Mouse (Mus musculus): ENCODE data around the gene Wdr26.

The Wdr26 gene

DNA sequence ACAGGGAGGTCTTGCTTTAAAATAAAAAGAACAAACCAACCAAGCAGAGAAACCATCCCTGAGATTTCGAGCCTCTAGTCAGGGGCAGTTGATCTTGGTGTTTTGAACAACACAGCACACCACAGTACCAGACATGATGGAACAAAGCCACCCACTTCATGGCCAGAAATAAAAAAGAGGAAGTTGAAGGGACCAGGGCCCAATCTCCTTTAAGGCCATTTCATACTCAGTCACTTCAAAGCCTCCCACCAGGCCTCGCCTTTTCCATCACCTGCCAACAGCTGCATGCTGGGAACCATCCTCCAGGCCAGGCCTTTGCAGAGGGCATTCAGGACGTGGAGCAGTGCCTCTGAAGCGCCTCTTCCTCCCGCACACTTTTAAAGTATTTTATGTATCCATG, 25.5 kb upstream of the Wdr26 start:
- DNase-seq (ENCODE audit: low spot score): no peak

- DNase-seq (ENCODE audit: low spot score): peak; percentile 53
These were observed 22.7 kb upstream of the Wdr26 start for GRCm38 (mm10) chr1:181234326-181235035.

GRCm38 (mm10) chr1:181233734-181234133, 21.9 kb upstream of the Wdr26 start:
- no peak for DNase-seq (ENCODE audit: low spot score)

DNA sequence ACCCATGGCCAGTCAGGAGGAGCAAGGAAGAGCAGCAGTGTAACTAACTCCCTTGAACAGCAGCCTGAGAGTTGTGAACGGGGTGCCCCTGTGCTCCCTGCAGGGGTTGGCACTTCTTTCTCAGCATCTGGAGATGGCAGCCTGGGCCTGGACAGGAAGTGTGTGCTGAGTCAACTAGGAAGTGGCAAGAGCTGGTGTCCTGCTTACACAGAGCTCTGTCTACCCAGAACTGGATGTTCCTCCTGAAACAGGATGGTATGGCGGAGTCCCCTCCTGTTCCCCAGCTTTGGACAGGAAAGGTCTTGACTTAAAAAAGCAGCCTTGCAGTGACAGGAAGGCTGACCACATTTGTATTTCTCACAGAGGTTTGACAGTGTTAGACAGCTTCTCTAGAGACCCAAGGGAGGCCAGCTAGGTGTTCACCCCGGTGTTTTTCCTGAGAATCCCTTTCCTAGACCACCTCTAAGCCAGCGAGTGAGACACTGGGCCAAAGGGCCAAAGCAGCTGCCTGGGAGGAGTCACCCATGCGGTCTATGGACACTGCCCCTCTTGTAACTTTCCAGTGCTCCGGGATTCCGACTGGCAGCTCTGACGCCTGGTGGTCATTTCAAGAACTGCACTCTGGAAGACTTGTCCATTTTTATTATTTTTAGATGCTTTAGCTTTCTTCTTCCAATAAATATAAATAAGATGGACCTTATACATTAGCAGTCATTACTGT, 20.7 kb upstream of the Wdr26 start:
- DNase-seq (ENCODE audit: low spot score): peak; percentile 82

DNA sequence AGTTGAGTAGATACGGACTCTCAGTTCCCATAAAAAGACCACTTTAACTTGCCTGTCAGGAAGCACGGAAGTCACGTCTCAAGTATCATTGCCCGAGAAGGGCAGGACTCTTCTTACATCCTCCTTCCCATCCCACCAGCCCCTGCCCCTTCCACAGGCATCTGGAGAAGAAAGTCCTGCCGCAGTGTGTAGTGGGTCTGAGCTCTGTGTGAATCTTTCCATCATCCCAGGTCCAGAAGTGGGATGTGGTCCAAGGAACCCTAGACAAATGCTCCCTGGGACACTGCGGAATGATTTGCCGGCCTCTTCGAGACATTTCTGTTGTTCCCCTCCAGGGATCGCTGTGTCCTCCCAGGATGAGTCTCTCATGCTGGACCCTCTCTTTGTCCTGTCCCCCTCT, 20.0 kb upstream of the Wdr26 start:
- DNase-seq (ENCODE audit: low spot score): no peak

GRCm38 (mm10) chr1:181231262-181231661, 19.5 kb upstream of the Wdr26 start:
- DNase-seq (ENCODE audit: low spot score): no peak

DNA sequence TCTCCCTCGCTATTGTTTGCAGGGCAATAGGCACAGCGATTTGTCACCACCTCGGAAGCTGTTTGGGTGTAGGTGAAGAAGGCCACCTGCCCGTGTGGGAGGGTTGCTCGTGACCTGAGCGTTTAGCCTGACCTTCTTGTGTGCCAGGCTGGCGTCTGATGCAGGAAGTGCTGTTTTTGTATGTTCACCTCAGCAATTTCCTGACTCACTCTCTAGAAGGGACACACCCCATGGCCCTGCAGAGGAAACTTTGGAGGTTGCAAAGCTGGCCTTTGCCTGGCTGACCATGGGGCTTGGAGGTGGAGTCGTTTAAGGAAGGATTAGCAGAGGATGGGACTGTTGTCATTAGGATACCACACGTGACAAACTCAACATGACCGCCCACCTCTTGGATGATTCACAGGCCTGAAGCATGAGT, 18.9 kb upstream of the Wdr26 start:
- DNase-seq (ENCODE audit: low spot score): no peak

GRCm38 (mm10) chr1:181229046-181229445, 17.2 kb upstream of the Wdr26 start:
- no peak for DNase-seq (ENCODE audit: low spot score)

- no peak for DNase-seq (ENCODE audit: low spot score)
These were observed 16.8 kb upstream of the Wdr26 start for GRCm38 (mm10) chr1:181228591-181228990.

DNA sequence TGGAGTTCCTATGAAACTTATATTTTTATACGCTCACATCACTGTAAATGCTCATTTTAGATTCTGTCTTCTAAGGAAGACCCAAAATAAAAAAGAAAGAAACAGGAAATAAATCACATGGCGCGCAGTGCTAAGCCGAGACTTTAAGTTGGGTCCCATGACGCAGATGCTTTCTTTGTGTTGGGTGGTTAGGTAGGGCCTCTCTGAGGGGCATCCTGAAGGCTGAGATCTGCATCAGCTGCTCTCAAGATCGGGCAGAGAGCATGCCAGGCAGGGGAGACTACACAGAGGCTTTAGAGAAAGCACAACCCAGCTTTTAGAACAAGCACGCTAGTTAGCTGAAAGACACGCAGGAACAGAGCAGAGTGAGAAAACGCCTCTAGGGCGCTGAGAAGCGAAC, 16.0 kb upstream of the Wdr26 start:
- no peak for DNase-seq (ENCODE audit: low spot score)

DNA sequence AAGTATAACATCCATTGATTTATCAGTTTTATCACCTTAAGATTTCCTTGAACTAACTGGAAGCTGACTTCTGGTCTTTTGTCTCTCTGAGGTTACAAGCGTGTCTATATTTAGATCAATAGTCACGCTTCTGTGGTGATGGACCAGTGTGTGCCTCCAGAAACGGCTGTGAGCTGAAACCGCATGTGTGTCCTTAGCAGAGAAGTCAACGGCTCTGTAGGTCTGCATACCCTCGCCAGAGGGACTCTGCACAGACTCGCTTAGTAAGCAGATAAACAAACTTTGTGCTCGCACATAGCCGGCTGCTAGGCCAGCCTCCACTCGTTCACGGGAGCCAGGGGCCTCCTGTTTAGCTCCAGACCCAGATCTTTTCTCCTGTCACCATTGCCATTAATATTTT, 15.0 kb upstream of the Wdr26 start:
- DNase-seq (ENCODE audit: low spot score): no peak

GRCm38 (mm10) chr1:181225281-181225680, 13.5 kb upstream of the Wdr26 start:
- DNase-seq (ENCODE audit: low spot score): no peak

GRCm38 (mm10) chr1:181222041-181222440, 10.2 kb upstream of the Wdr26 start:
- no peak for DNase-seq (ENCODE audit: low spot score)

- no peak for DNase-seq (ENCODE audit: low spot score)
These were observed 4.5 kb upstream of the Wdr26 start for GRCm38 (mm10) chr1:181216315-181216714.

DNA sequence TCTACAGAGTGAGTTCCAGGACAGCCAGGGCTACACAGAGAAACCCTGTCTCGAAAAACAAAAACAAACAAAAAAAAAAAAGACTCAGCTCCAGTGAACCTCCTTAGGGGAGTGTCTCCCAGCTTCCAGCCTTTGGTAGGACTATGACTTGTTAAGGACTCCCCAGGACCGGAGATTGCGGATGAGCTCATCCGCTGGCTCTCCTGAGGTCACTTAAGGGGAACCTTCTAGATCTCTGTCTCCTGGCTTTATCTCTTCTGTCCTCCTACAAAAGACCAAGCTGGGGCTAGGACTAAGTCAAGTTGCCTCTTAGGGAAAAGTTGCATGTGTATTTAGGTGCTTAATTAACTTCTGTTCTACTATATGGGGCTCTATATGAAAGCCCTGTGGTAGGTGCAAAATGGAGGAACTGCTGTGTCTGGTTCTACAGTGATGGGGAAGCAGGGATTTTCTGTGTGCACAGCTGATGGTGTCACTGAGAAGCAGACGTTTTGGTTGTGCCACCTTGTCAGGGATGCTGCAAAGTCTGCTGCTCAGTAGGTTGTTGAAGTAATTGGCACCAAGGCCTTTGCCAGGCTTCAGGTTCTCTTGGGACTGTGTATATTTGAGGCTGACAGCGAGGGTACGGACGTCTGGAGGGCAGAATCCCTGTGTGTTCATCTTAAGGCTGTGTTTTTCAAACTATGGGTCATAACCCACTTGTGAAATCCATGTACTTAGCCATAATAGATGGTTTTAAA, 2.7 kb upstream of the Wdr26 start:
- no peak for DNase-seq (ENCODE audit: low spot score)

- DNase-seq (ENCODE audit: low spot score): no peak
These were observed 340 bp downstream of the Wdr26 start for GRCm38 (mm10) chr1:181211403-181211919.

DNA sequence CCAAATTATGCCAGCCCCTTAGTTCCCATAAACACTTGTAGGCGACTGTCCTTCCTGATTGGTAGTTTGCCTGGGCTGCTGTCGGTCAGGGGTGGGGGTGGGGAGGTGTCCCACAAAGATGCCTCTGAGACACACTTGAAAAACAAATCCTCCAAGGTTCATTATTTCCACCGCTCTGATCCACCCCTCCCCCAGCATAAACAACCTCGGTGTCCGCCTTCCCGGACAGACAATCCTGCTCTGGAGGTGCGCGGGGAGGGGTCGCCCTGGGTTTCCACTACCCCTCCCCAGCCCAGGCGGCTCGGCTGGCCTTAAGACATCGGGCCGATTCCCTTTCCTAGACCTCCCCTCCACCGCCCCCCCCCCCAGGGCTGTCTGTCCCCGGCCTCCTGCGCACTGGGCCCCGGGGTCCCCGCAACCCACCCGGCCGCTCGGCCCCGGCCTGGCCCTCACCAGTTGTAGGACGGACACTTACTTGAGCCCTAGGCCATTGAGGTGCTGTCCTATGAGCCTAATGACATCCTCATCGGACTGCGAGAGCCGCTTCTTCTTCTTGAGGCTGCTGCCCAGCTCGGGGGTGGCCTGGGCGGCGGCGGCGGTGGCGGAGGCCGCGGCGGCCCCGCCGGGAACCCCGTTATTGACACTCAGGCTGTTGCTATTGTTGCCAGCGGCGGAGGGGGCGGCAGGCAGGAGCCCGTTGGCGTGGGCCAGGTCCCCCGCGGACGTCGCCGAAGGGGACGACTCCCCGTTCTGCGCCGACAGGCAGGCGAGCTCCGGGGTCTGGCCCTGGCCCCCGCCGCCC, 999 bp downstream of the Wdr26 start:
- peak; percentile 51 for DNase-seq (ENCODE audit: low spot score)

GRCm38 (mm10) chr1:181210147-181210546, 1.7 kb downstream of the Wdr26 start:
- DNase-seq (ENCODE audit: low spot score): no peak

GRCm38 (mm10) chr1:181199446-181199845, 12.4 kb downstream of the Wdr26 start:
- no peak for DNase-seq (ENCODE audit: low spot score)

- DNase-seq (ENCODE audit: low spot score): no peak
These were observed 22.9 kb downstream of the Wdr26 start for GRCm38 (mm10) chr1:181188925-181189324.

DNA sequence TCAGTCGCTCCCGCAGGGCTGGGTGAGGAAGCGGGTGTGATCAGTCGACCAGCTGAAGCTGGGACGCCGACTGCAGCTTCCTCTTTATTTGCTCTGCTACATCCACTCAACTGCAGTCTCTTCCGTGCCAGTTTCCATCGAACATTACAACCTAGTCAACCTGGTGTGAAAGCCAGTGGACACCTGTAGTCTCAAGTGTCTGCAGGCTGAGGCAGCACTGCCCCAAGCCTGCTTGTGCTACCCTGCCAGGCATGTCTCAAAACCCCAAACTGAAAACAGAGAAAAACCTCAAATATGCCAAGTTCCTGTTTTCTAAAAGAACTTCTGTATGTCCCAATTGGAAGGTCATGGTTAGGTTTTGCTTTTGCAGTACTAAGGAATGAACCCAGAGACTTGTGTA, 41.6 kb downstream of the Wdr26 start:
- DNase-seq (ENCODE audit: low spot score): no peak

DNA sequence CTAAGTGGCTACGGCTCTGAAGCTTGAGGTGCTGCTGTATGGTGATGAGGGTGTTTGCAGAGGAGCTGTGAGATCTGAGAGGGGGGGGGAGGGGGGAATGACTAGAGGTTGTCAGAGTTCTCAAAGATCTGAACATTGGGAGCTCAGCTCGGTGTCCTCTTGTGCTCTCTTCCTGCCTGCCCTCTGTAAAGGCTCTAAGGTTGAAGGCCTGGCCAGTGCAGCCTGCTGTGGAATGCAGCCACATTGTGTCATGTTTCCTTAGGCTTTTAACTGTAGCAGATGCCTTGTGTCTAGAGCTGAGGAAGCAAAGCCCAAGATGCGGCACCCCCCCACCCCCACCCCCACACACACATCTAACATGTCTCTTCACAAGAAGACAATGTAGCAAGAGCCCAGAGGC, 43.4 kb downstream of the Wdr26 start:
- DNase-seq (ENCODE audit: low spot score): no peak

All from retina, embryonic 14.5 days (tissue).